Mouse (Mus musculus) neural tube, embryonic 15.5 days (tissue): ENCODE results near the gene Fndc4. TPM values are rescaled to one million over a fixed set of nuclear protein-coding genes. Genes with fewer than 3 reads are reported as not detected.
A peak's percentile ranks its signal among the peaks of the same experiment; 100 is the strongest.

Experiments used
- ATAC-seq: fragments of 200-750 bp; cut with Nextera tagmentation; 2 replicates; pipeline ENCODE4 v1.8.0; 2017; ENCODE audit warnings: mild to moderate bottlenecking, moderate TSS enrichment, moderate library complexity; ENCODE audit not compliant: low FRiP score
- H3K27ac ChIP-seq: fragments of 300-500 bp; sonication (generic); replicated peaks from 2 replicates; pipeline ENCODE4 v1.5.1; 2015; ENCODE audit warnings: mild to moderate bottlenecking, inconsistent platforms
- H3K27me3 ChIP-seq: fragments of 300-500 bp; sonication (generic); replicated peaks from 2 replicates; pipeline ENCODE4 v1.6.1; 2015; ENCODE audit warnings: inconsistent platforms
- H3K36me3 ChIP-seq: fragments of 300-500 bp; sonication (generic); 2 replicates; pipeline ENCODE4 v1.6.1; 2015; ENCODE audit warnings: inconsistent platforms
- H3K4me1 ChIP-seq: fragments of 300-500 bp; sonication (generic); 2 replicates; pipeline ENCODE4 v1.6.1; 2015; ENCODE audit warnings: inconsistent platforms
- H3K4me2 ChIP-seq: fragments of 300-500 bp; sonication (generic); 2 replicates; pipeline ENCODE4 v1.6.1; 2015; ENCODE audit warnings: inconsistent platforms, mild to moderate bottlenecking, moderate library complexity
- H3K4me3 ChIP-seq: fragments of 300-500 bp; sonication (generic); replicated peaks from 2 replicates; pipeline ENCODE4 v1.5.1; 2015; ENCODE audit warnings: mild to moderate bottlenecking, inconsistent platforms
- H3K9ac ChIP-seq: fragments of 300-500 bp; sonication (generic); replicated peaks from 2 replicates; pipeline ENCODE4 v1.6.1; 2015; ENCODE audit warnings: mild to moderate bottlenecking, inconsistent platforms
- H3K9me3 ChIP-seq: fragments of 300-500 bp; sonication (generic); replicated peaks from 2 replicates; pipeline ENCODE4 v1.6.1; 2016; ENCODE audit warnings: inconsistent platforms
- WGBS: fragments of 180-500 bp; shearing (Covaris S2); methylation state at CpG from one replicate; pipeline ENCODE4 v1.1.7; 2015; ENCODE audit warnings: mixed read lengths; 5-methylcytosine and 5-hydroxymethylcytosine counted together
- polyA plus RNA-seq: library from polyadenylated mRNA; unstranded; fragments of >200 nt; fragmentation: Nextera tagmentation; extraction: Ambion mirVana; gene quantifications from 2 replicates; pipeline ENCODE4 v1.2.1, GENCODE M21; 2015

Fndc4 gene
- polyA plus RNA-seq, result 102 and 129 TPM in 2 replicates

DNA sequence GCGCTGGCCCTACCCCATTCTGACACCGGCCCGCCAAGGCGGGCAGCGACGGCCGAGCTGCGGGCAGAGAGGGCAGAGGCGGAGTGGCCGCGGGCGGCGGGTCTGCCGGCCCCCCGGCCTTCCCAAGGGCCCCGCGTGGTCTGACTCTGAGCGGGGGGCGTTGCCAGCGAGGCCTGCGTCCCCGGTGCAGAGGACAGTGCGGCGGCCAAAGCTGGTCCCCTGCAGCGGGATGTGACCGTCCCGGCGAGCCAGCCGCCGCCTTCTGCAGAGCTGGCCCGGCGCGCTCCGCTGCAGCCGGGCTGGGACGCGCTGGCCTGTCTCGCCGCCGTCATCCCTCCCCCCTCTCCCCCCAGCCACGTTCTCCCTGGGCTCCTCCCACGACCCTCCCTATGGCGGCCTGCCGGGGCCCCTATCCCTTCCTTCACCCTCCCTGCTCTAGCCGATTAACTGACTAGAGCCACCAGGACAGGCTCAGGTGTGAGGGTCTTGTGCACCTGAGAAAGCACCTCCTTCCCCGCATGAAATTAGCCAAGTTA, at the start of gene Fndc4:
Fndc4 (minus strand) TSS at position 475 of the 536 bp plus-strand sequence.
- H3K4me1 ChIP-seq, result peaks cover 40% of the 10 kb centered on the region
- H3K9me3 ChIP-seq, result no peaks in the 10 kb centered on the region
- H3K9ac ChIP-seq, result peak within 1 kb of the TSS; percentile 96
- WGBS, result 0% methylated on average over 44 of the region's 46 CpGs
- H3K4me2 ChIP-seq, result peak within 1 kb of the TSS; percentile 79
- H3K4me3 ChIP-seq, result peak within 1 kb of the TSS; percentile 88
- H3K27ac ChIP-seq, result peak within 1 kb of the TSS; percentile 89
- H3K36me3 ChIP-seq, result peaks cover 10% of the 10 kb centered on the region
- H3K27me3 ChIP-seq, result no peaks in the 10 kb centered on the region
- ATAC-seq, result peak; percentile 84

DNA sequence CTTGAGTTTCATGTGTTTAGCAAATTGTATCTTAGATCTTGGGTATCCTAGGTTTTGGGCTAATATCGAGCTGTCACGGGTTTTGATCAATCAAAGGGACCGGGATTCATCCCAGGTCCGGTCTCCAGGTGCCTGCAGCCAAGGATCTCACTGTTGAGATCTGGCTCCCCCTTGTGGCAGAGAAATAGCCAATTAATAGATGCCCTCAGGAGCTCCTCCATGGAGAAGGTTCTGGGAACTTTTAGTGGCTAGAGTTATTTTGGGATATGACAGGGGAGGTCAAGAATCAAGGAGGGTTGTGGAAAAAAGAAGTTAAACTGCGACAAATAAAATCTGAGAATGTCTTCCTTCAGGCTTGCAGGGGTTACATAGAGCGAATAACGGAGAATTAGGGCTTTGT, 32.4 kb upstream of the Fndc4 start:
- Histone ChIP-seq H3K27ac (no peak overlapping the region), H3K4me2 (no peak overlapping the region), H3K9ac (no peak overlapping the region), H3K9me3 (no peaks in the 10 kb centered on the region), H3K27me3 (no peaks in the 10 kb centered on the region), H3K4me1 (no peaks in the 10 kb centered on the region), H3K36me3 (no peaks in the 10 kb centered on the region), H3K4me3 (no peak overlapping the region)
- WGBS, result 31% methylated on average over 7 of the region's 7 CpGs
- no peak for ATAC-seq

DNA sequence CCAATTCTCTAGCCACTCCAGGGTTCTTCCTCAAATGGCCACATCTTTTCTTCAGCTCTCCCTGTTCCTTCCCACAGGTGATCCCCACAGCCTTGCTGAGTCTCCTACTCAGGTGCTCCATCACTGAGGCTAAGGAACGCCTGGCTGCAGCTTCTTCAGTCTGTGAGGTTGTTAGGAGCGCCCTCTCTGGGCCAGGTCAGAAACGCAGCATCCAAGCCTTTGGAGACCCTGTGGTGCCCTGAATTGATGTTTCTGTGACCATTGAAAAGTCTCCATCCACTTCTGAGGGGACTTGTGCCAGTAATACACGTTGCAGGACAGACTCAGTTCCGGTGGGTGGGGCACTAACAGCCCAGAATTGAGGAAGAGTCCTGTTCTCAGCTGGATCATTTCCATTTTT, 31.0 kb upstream of the Fndc4 start:
- no peak overlapping the region for H3K4me2 ChIP-seq
- no peak overlapping the region for H3K4me3 ChIP-seq
- no peak overlapping the region for H3K27ac ChIP-seq
- H3K4me1 ChIP-seq, result no peaks in the 10 kb centered on the region
- ATAC-seq, result no peak
- no peak overlapping the region for H3K9ac ChIP-seq
- H3K9me3 ChIP-seq, result no peaks in the 10 kb centered on the region
- no peaks in the 10 kb centered on the region for H3K27me3 ChIP-seq
- H3K36me3 ChIP-seq, result no peaks in the 10 kb centered on the region
- WGBS, result 18% methylated on average over 5 of the region's 5 CpGs

DNA sequence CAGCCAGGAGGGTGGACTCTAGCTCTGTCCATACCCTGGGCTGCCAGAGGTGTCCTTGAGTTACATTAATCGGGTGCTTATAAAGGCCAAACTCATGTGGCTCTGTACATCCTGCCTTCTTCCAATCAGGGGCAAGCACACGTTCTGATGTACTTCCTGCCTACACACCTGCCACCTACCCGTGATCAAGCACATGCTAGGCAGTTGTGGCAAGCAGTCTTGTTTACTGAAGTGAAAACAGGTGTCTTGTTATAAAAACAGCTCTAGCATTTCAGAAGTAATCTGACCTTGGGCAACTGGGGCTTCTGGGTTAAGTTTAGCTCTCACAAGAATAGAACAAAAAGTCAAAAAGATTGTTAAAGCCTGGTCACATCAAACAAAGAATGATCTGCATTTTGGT, 28.2 kb upstream of the Fndc4 start:
- no peaks in the 10 kb centered on the region for H3K9me3 ChIP-seq
- no peak overlapping the region for H3K27ac ChIP-seq
- no peak overlapping the region for H3K4me3 ChIP-seq
- H3K27me3 ChIP-seq, result no peaks in the 10 kb centered on the region
- H3K36me3 ChIP-seq, result no peaks in the 10 kb centered on the region
- 77% methylated on average over 3 of the region's 3 CpGs for WGBS
- H3K4me2 ChIP-seq, result no peak overlapping the region
- no peaks in the 10 kb centered on the region for H3K4me1 ChIP-seq
- ATAC-seq, result no peak
- H3K9ac ChIP-seq, result no peak overlapping the region

DNA sequence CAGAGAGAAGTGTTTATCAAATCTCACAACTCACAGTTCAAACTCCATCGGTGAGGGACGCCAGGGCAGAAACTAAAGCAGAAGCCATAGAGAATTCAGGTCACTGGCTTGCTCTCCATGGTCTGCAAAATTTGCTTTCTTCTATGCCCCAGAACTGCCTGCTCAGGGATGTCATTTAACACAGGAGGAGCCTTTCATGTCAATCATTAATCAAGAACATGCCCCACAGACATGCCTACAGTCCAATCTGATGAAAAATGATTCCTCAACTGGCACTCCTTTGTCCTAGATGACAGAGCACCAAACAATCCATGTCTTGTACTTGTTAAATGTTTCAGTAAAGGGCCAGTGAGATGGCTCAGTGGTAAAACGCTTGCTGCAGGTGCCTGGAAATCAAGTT, 26.9 kb upstream of the Fndc4 start:
- H3K9ac ChIP-seq, result no peak overlapping the region
- 81% methylated on average over 3 of the region's 3 CpGs for WGBS

DNA sequence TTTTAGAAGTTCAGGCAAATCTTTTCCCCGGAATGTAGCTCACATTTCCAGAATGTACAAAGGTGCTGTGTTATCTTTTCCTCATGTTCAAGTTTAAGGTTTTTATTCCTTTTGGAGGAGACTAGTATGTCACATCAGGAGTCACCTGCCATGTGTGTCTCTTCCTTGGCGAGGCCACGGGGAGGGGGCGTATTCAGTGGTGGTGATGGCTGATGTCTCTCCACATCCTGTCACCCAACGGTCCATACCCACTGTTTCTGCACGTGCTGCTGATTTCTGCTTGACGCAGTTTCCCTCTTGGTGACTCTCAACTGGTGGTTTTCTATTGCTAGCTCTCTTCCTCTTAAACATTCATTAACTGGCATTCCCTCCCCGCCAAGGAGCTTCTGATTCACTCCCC, 16.9 kb upstream of the Fndc4 start:
- H3K4me3 ChIP-seq, result no peak overlapping the region
- WGBS, result 93% methylated on average over 8 of the region's 8 CpGs
- H3K27me3 ChIP-seq, result no peaks in the 10 kb centered on the region
- no peaks in the 10 kb centered on the region for H3K4me1 ChIP-seq
- H3K9me3 ChIP-seq, result no peaks in the 10 kb centered on the region
- no peak overlapping the region for H3K27ac ChIP-seq
- no peak overlapping the region for H3K4me2 ChIP-seq
- H3K36me3 ChIP-seq, result no peaks in the 10 kb centered on the region
- no peak for ATAC-seq
- H3K9ac ChIP-seq, result no peak overlapping the region

More for the DNA sequence above, 26.9 kb upstream of the Fndc4 start:
- Histone ChIP-seq H3K27ac (no peak overlapping the region), H3K4me3 (no peak overlapping the region), H3K4me1 (no peaks in the 10 kb centered on the region), H3K36me3 (no peaks in the 10 kb centered on the region), H3K27me3 (no peaks in the 10 kb centered on the region), H3K9me3 (no peaks in the 10 kb centered on the region), H3K4me2 (no peak overlapping the region)
- no peak for ATAC-seq

DNA sequence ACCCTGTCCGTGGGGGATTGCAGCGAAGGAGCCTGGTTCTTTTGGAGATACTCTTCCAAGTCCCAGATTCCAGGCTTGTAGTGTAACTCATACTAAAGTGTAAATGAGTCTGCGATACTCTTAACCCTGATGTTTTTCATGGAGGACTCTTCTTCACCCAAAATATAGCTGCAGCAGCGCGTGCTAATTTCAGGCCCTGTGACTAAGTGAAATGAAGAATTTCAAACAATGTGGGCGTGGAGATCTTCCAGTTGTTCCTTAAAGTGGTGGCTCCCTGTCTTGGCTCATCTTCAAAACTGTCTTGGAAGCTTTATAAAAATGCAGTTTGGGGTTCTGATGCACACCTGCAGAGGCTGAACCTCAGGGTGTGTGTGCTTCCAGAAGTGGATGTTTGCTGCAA, 7.2 kb upstream of the Fndc4 start:
- H3K4me3 ChIP-seq, result no peak overlapping the region
- no peak overlapping the region for H3K27ac ChIP-seq
- no peak for ATAC-seq
- H3K36me3 ChIP-seq, result no peaks in the 10 kb centered on the region
- no peaks in the 10 kb centered on the region for H3K9me3 ChIP-seq
- H3K27me3 ChIP-seq, result no peaks in the 10 kb centered on the region
- H3K4me1 ChIP-seq, result no peaks in the 10 kb centered on the region
- no peak overlapping the region for H3K4me2 ChIP-seq
- 91% methylated on average over 6 of the region's 6 CpGs for WGBS
- no peak overlapping the region for H3K9ac ChIP-seq

DNA sequence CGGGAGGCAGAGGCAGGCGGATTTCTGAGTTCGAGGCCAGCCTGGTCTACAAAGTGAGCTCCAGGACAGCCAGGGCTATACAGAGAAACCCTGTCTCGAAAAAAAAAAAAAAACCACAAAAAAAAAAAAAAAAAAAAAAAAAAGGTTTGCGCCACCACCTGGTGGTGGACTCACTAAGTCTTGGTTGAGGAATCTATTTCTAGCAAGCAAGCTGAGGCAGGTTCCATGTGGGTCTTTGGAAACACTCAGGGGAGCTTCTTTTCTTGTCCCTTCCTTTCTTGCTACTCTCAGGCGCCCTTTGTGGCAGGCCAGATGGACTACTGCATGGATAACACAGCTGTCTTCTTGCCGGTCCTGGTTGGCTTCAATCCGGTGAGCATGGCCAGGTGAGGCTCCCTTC, 6.0 kb upstream of the Fndc4 start:
- 75% methylated on average over 7 of the region's 8 CpGs for WGBS
- Histone ChIP-seq H3K27ac (no peak overlapping the region), H3K27me3 (no peaks in the 10 kb centered on the region)

DNA sequence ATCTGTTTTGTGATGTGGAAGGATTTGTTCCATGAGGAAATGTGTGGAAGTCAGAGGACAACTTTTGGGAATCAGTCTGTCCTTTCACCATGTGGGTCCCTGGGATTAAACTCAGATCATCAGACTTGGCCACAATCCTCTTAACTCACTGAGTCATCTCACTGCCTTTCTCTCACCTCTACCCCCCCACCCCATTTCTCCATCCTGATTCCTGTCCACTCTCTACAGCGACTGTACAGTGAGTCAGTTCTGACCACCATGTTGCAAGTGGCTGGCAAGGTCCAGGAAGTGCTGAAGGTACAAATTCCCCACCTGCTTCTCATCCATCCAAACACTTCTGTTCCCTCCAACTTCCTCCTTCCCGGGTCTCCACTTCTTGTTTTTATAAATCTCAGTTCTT, 2.6 kb upstream of the Fndc4 start:
- Histone ChIP-seq H3K36me3 (peaks cover 2% of the 10 kb centered on the region; the same call in 1 of the 2 replicates), H3K27me3 (no peaks in the 10 kb centered on the region), H3K4me1 (peaks cover 19% of the 10 kb centered on the region), H3K27ac (no peak overlapping the region), H3K9me3 (no peaks in the 10 kb centered on the region), H3K4me3 (no peak overlapping the region), H3K4me2 (no peak overlapping the region), H3K9ac (no peak overlapping the region)
- ATAC-seq, result no peak
- 72% methylated on average over 2 of the region's 2 CpGs for WGBS

More for the DNA sequence above, 6.0 kb upstream of the Fndc4 start:
- no peak for ATAC-seq
- no peak overlapping the region for H3K4me3 ChIP-seq
- H3K9me3 ChIP-seq, result no peaks in the 10 kb centered on the region
- no peak overlapping the region for H3K4me2 ChIP-seq
- H3K9ac ChIP-seq, result no peak overlapping the region
- H3K36me3 ChIP-seq, result no peaks in the 10 kb centered on the region
- H3K4me1 ChIP-seq, result no peaks in the 10 kb centered on the region; the same call in 1 of the 2 replicates

DNA sequence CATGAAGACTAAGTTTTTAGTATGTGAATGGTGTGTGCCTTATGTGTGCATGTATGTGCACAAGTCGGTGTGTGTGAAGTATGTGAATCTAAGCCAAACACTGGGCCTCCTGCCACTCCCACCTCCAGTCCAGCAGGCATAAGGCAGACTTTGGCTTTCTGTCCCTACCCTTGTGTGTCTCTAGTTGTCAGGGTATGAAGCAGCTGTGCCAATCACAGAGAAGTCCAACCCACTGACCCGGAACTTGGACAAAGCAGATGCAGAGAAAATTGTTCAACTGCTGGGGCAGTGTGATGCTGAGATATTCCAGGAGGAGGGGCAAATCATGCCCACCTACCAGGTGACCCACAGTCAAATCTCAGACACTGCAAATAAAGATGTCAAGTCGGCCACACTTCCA, 2.1 kb upstream of the Fndc4 start:
- H3K4me2 ChIP-seq, result no peak overlapping the region
- no peak for ATAC-seq

DNA sequence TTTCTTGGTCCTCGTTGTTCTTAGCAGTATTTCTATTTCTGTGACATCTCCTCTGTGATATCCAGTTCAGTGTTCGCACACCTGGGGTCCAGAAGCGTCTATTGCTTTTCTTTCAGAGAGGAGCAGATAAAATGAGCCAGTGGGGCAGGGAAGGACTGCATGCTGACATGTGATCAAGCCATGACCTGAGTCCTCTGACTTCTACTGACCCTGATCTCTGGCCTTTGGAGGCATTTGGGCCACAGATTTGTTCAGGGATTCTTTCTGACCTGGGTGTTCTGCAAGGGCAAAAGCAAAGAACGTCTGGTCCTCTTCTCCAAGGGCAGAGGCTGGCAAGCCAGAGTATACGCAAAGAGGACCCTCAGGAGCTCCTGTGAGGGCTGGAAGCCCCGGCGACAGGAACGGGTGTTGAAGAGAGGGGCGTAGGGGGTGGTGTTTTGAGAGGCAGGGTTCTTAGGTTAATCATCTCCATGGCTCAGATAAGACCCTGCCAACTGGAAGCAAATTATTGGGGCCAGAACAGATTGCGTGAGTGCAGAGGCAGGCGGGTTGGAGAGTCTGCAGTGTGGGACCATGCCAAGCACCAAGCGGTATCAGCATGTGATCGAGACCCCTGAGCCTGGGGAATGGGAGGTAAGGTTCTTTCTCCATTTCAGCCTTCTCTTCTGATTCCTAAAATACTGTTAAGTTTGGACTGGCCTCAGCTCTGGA, 1.3 kb upstream of the Fndc4 start, which contains the start of gene Gckr:
Gckr (plus strand) TSS at position 397 of the 711 bp plus-strand sequence.
- H3K4me1 ChIP-seq, result peaks cover 31% of the 10 kb centered on the region
- H3K27me3 ChIP-seq, result no peaks in the 10 kb centered on the region
- 80% methylated on average over 13 of the region's 13 CpGs for WGBS
- no peak for ATAC-seq
- no peaks in the 10 kb centered on the region for H3K9me3 ChIP-seq
- peak within 1 kb of the TSS; percentile 79 for H3K4me2 ChIP-seq
- peak within 1 kb of the TSS; percentile 96; the same call in 1 of the 2 replicates for H3K9ac ChIP-seq
- peak within 1 kb of the TSS; percentile 89 for H3K27ac ChIP-seq
- peaks cover 10% of the 10 kb centered on the region for H3K36me3 ChIP-seq
- peak within 1 kb of the TSS; percentile 88 for H3K4me3 ChIP-seq

More for the DNA sequence above, 2.1 kb upstream of the Fndc4 start:
- peaks cover 7% of the 10 kb centered on the region for H3K36me3 ChIP-seq
- H3K27me3 ChIP-seq, result no peaks in the 10 kb centered on the region
- WGBS, result 83% methylated on average over 3 of the region's 3 CpGs
- H3K27ac ChIP-seq, result no peak overlapping the region
- no peaks in the 10 kb centered on the region for H3K9me3 ChIP-seq
- H3K4me3 ChIP-seq, result no peak overlapping the region
- peaks cover 24% of the 10 kb centered on the region for H3K4me1 ChIP-seq
- no peak overlapping the region for H3K9ac ChIP-seq

DNA sequence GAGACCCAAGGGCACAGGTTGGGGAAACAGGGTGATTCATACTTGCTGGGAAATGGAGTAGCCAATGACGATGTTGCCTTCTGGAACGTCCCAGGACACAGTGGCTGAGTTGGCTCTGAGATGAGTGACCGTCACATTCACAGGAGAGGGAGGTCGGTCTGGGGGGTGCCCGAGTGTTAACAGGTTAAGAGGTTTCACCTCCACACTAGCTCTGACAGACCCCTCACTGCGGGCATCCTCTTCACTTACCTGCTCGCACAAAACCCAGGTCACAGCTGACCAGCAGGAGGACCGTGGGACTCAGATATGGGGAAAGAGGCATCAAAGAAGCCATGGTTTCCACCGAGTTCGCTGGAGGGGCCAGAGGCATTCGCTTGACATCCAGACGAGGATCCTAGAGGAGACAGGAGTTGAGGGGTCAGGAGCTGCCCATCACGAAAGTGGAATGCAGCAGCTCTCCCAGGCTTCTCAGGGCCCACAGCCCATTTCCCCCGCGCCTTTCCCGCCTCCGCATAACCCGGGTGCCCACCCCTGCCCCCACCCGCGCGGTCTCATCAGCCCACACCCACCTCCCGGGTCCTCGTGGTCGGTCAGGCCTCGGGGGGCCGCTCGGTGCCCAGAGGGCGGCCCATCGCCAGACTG, 795 bp downstream of the Fndc4 start:
- no peaks in the 10 kb centered on the region for H3K27me3 ChIP-seq
- H3K4me2 ChIP-seq, result peak overlapping the region; percentile 79
- peak overlapping the region; percentile 88 for H3K4me3 ChIP-seq
- ATAC-seq, result peak; percentile 21
- WGBS, result 5% methylated on average over 29 of the region's 29 CpGs
- peaks cover 10% of the 10 kb centered on the region for H3K36me3 ChIP-seq
- no peaks in the 10 kb centered on the region for H3K9me3 ChIP-seq
- peaks cover 46% of the 10 kb centered on the region for H3K4me1 ChIP-seq
- peak overlapping the region; percentile 96 for H3K9ac ChIP-seq
- H3K27ac ChIP-seq, result peak overlapping the region; percentile 89
